Mouse (Mus musculus): ENCODE data around the gene Ablim2. TPM values are rescaled to one million over a fixed set of nuclear protein-coding genes. Genes with fewer than 3 reads are reported as not detected.
A peak's percentile ranks its signal among the peaks of the same experiment; 100 is the strongest.

The Ablim2 gene
- polyA plus RNA-seq, 1 experiment: 2.2 TPM

DNA sequence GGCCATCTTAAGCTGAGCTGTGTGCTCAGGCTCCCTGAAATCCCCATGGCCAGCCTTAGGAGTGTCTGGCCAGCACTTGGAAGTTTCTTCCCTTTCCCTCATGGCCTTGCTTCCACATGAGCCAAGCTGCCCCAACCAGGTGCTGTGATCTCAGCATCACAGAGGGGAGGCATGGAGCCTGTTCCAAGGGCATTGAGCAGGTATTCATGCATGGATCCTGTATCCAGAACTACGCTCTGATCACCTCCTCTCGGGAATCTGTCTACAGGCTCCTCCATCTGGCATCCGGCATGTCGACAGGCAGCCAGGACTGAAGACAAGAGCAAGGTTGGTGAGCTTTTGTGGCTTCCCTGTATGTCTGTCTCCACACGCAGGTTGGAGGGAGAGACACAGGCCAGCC, 70.2 kb downstream of the Ablim2 start:
- 81% methylated on average over 5 of the region's 5 CpGs for WGBS
- no peak overlapping the region for H3K27ac ChIP-seq (ENCODE audit: control insufficient read depth, insufficient read depth, low read depth, low read length, poor library complexity)
- no peak for TF ChIP-seq POLR2A (IDR thresholded peaks at IDR 0.05; ENCODE audit: borderline replicate concordance, control insufficient read depth, low read depth, low read length)
- TF ChIP-seq CTCF (IDR thresholded peaks at IDR 0.05; ENCODE audit: control insufficient read depth, insufficient read depth, low read length): no peak
- H3K4me3 ChIP-seq (replicated peaks; ENCODE audit: control insufficient read depth, low read depth, low read length): no peak overlapping the region
- no peaks in the 10 kb centered on the region for H3K4me1 ChIP-seq (ENCODE audit: control insufficient read depth, insufficient read depth, low read length)

DNA sequence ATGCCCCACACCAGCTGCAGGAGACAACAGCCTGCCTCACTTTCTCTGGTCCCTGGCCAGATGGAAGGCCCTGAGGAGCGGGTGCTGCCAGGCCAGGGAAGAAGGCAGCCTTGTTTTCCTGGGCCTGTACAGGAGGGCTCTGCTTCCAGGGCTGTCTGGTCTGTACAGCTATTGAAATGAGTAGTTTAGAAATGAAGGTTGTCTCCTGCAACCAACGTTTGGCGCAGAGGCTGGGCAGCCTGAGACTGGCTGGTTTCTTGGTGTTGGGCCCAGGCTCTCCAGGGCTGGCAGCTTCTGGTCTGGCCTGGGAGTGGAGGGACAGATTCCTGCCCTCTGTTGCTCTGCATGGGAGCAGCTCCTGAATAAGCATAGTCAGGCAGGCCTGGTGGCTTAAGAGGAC, 72.4 kb downstream of the Ablim2 start:
- no peak overlapping the region for H3K27ac ChIP-seq (ENCODE audit: control insufficient read depth, insufficient read depth, low read depth, low read length, poor library complexity)
- WGBS: 79% methylated on average over 3 of the region's 3 CpGs
- H3K4me1 ChIP-seq (ENCODE audit: control insufficient read depth, insufficient read depth, low read length): no peaks in the 10 kb centered on the region
- H3K4me3 ChIP-seq (replicated peaks; ENCODE audit: control insufficient read depth, low read depth, low read length): no peak overlapping the region
- no peak for TF ChIP-seq CTCF (IDR thresholded peaks at IDR 0.05; ENCODE audit: control insufficient read depth, insufficient read depth, low read length)
- TF ChIP-seq POLR2A (IDR thresholded peaks at IDR 0.05; ENCODE audit: borderline replicate concordance, control insufficient read depth, low read depth, low read length): no peak

DNA sequence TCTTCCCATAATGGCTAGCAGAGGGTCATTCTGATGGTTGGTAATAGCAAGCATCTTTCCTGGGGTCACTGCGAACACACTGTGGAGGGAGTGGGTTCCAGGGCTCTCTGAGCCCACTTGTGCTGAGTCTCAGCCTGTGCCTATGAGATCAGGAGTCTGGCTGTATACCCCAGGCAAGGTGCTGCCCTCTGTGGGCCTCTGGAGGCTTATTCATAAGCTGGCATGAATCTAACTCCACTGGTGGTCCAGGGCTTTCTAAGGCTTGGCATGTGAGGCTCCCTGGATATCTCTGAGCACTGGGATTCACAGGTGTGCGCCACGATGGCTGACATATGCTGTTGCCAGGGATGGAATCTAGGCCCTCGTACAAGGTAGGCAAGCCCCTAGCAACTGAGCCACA, 76.2 kb downstream of the Ablim2 start:
- H3K4me3 ChIP-seq (replicated peaks; ENCODE audit: control insufficient read depth, low read depth, low read length): no peak overlapping the region
- no peak for TF ChIP-seq CTCF (IDR thresholded peaks at IDR 0.05; ENCODE audit: control insufficient read depth, insufficient read depth, low read length)
- no peak for TF ChIP-seq POLR2A (IDR thresholded peaks at IDR 0.05; ENCODE audit: borderline replicate concordance, control insufficient read depth, low read depth, low read length)
- whole genome bisulfite sequencing: 79% methylated on average over 4 of the region's 4 CpGs
- H3K27ac ChIP-seq (ENCODE audit: control insufficient read depth, insufficient read depth, low read depth, low read length, poor library complexity): no peak overlapping the region
- no peaks in the 10 kb centered on the region for H3K4me1 ChIP-seq (ENCODE audit: control insufficient read depth, insufficient read depth, low read length)

DNA sequence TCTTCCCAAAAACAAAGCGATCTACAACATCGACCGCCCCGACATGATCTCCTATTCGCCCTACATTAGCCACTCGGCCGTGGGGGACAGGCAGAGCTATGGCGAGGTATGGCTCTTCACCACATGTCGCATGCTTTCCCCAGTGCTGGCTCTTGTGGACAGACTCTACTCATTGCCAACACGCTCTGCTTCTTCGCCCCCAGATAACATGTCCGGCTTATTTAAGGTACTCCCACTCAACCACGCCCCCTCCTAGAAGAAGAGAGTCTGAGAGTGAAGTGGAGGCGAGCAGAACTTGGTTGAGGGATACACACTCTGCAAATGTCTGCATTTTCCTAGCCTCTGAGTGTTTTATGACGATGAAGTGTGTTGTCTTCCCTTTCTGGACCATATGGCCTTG, 79.3 kb downstream of the Ablim2 start:
- no peaks in the 10 kb centered on the region for H3K4me1 ChIP-seq (ENCODE audit: control insufficient read depth, insufficient read depth, low read length)
- no peak overlapping the region for H3K27ac ChIP-seq (ENCODE audit: control insufficient read depth, insufficient read depth, low read depth, low read length, poor library complexity)
- 88% methylated on average over 15 of the region's 15 CpGs for WGBS
- TF ChIP-seq CTCF (IDR thresholded peaks at IDR 0.05; ENCODE audit: control insufficient read depth, insufficient read depth, low read length) (no peak), POLR2A (IDR thresholded peaks at IDR 0.05; ENCODE audit: borderline replicate concordance, control insufficient read depth, low read depth, low read length) (no peak)
- H3K4me3 ChIP-seq (replicated peaks; ENCODE audit: control insufficient read depth, low read depth, low read length): no peak overlapping the region

DNA sequence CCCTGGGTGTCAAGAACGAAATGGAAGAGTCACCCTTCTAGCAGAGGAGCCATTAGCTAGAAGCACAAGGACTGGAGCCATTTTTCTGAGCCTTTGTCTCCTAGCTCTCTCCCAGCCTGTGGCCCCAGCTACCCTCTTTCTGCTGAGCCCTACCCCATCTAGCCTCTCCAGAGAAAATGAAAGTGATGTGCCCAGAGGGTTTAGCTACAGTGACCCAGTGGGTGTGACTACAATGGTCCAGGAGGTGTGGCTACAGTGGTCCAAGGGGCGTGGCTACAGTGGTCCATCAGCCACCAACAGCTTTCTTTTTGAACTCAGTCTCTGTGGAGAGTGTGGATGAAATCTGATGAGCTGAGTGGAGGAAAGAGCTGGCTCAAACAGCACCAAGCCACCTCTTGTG, 81.6 kb downstream of the Ablim2 start:
- Histone ChIP-seq H3K4me3 (replicated peaks; ENCODE audit: control insufficient read depth, low read depth, low read length) (no peak overlapping the region), H3K4me1 (ENCODE audit: control insufficient read depth, insufficient read depth, low read length) (no peaks in the 10 kb centered on the region), H3K27ac (ENCODE audit: control insufficient read depth, insufficient read depth, low read depth, low read length, poor library complexity) (no peak overlapping the region)
- TF ChIP-seq CTCF (IDR thresholded peaks at IDR 0.05; ENCODE audit: control insufficient read depth, insufficient read depth, low read length): no peak
- no peak for TF ChIP-seq POLR2A (IDR thresholded peaks at IDR 0.05; ENCODE audit: borderline replicate concordance, control insufficient read depth, low read depth, low read length)
- WGBS: 50% methylated on average over 2 of the region's 2 CpGs

DNA sequence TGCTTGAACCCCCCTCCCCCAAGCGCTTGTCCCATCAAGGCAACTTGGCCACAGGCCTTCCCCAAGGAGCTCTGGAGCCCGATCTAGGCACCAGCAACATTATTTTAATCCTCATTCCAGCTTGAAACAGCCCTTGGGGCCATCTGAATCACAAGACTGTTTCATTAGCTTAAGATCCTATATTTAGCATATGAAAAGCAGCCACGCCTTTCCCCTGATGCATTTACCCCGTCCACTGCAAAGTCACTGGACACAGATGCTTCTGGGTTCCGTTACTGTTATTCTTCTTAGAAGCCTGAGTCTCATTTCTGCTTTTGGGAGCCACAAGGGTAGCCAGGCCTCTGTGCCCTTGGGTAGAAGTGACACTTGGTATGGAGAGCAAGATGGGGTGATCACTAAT, 93.8 kb downstream of the Ablim2 start:
- Histone ChIP-seq H3K4me1 (ENCODE audit: control insufficient read depth, insufficient read depth, low read length) (no peaks in the 10 kb centered on the region), H3K27ac (ENCODE audit: control insufficient read depth, insufficient read depth, low read depth, low read length, poor library complexity) (no peak overlapping the region), H3K4me3 (replicated peaks; ENCODE audit: control insufficient read depth, low read depth, low read length) (no peak overlapping the region)
- WGBS: 61% methylated on average over 5 of the region's 5 CpGs
- TF ChIP-seq POLR2A (IDR thresholded peaks at IDR 0.05; ENCODE audit: borderline replicate concordance, control insufficient read depth, low read depth, low read length) (no peak), CTCF (IDR thresholded peaks at IDR 0.05; ENCODE audit: control insufficient read depth, insufficient read depth, low read length) (no peak)

DNA sequence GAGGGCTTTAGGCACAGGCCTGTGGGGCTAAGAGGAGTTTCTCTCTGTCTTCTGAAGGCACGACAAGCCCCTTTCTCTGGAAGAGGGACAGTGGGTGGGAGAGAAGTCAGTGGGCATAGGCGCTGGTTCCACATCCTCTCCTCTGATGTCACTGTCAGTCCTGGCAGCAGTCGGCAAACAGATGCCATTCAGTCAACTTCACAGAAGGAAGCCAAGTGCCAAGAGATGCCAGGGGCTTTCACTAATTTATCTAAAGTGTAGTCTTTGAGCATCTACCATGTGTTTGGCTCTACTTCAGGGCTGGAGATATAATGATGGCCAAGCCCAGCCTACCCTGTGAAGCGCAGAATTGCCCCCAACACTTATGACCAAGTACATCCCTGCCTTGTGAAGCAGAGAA, 95.8 kb downstream of the Ablim2 start:
- Histone ChIP-seq H3K27ac (ENCODE audit: control insufficient read depth, insufficient read depth, low read depth, low read length, poor library complexity) (no peak overlapping the region), H3K4me3 (replicated peaks; ENCODE audit: control insufficient read depth, low read depth, low read length) (no peak overlapping the region), H3K4me1 (ENCODE audit: control insufficient read depth, insufficient read depth, low read length) (no peaks in the 10 kb centered on the region)
- 77% methylated on average over 4 of the region's 4 CpGs for WGBS
- TF ChIP-seq POLR2A (IDR thresholded peaks at IDR 0.05; ENCODE audit: borderline replicate concordance, control insufficient read depth, low read depth, low read length) (no peak), CTCF (IDR thresholded peaks at IDR 0.05; ENCODE audit: control insufficient read depth, insufficient read depth, low read length) (no peak)

DNA sequence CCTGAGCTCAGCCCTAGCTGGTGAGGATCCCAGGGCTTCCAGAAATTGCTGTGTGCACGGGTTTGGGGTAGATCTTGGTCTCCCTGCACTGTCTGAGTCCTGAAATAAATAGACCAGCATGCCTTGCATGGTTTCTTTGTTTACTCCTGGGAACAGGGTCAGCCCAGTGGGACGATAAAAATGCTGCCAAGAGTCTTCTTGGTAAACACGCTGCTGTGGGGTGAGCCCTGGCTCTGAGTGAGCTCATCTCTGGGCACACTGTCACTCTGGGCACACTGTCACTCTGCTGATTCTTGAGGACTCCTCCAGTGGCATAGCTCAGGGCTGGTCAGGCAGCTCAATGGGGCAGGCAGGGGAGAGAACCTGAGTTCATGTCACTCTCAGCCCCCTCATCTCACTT, 98.6 kb downstream of the Ablim2 start:
- H3K27ac ChIP-seq (ENCODE audit: control insufficient read depth, insufficient read depth, low read depth, low read length, poor library complexity): no peak overlapping the region
- TF ChIP-seq CTCF (IDR thresholded peaks at IDR 0.05; ENCODE audit: control insufficient read depth, insufficient read depth, low read length): no peak
- H3K4me3 ChIP-seq (replicated peaks; ENCODE audit: control insufficient read depth, low read depth, low read length): no peak overlapping the region
- H3K4me1 ChIP-seq (ENCODE audit: control insufficient read depth, insufficient read depth, low read length): no peaks in the 10 kb centered on the region
- WGBS: 52% methylated on average over 3 of the region's 3 CpGs

DNA sequence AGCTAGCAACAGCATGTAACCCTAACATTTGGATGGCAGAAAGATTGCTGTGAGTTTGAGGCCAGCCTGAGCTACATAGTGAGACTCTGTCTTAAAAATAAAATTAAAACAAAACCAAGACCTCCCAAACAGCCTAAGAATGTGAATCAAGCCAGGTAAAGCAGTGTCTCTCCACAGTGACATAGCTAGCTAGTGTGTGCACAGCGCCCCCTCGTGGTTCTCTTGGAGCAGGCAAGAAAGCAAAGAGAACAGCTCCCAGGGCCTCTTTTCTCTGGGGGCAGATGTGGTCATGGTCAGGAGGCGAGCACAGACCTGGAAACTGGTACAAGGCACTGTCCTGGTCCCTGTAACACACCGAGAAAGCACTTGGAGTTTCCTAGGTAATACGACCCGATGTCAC, 100.4 kb downstream of the Ablim2 start:
- Histone ChIP-seq H3K27ac (ENCODE audit: control insufficient read depth, insufficient read depth, low read depth, low read length, poor library complexity) (no peak overlapping the region), H3K4me3 (replicated peaks; ENCODE audit: control insufficient read depth, low read depth, low read length) (no peak overlapping the region), H3K4me1 (ENCODE audit: control insufficient read depth, insufficient read depth, low read length) (no peaks in the 10 kb centered on the region)
- no peak for TF ChIP-seq POLR2A (IDR thresholded peaks at IDR 0.05; ENCODE audit: borderline replicate concordance, control insufficient read depth, low read depth, low read length)
- peak; percentile 75 for TF ChIP-seq CTCF (IDR thresholded peaks at IDR 0.05; ENCODE audit: control insufficient read depth, insufficient read depth, low read length)
- WGBS: 24% methylated on average over 6 of the region's 6 CpGs

Data from bone marrow, adult 2 months (tissue).